Mouse (Mus musculus) thymus, adult 2 months (tissue): ENCODE measurements at regions not wholly inside any gene's neighbourhood (a gene's known extent, or its start where the extent isn't known, plus 50 kb on each side); places are given as distances from the start of the nearest gene placed in this dataset.
A peak's percentile ranks its signal among the peaks of the same experiment; 100 is the strongest.
"Not testable (repeated sequence)": the region's sequence is repeated elsewhere in the genome, so short reads cannot be mapped to it uniquely, and the experiment has no call there.

Source experiments
- DNase-seq: peaks from one replicate; pipeline ENCODE4 v3.0.0; 2021
- H3K27ac ChIP-seq: fragments of 200-500 bp; 2 replicates; pipeline ENCODE4 v1.5.1; 2012; ENCODE audit warnings: low read length, control low read depth; ENCODE audit not compliant: control insufficient read depth, insufficient read depth
- H3K27me3 ChIP-seq: fragments of 200-500 bp; 2 replicates; pipeline ENCODE4 v1.6.1; 2012; ENCODE audit warnings: mild to moderate bottlenecking, low read length, moderate library complexity, mixed read lengths; ENCODE audit not compliant: control insufficient read depth, insufficient read depth
- H3K36me3 ChIP-seq: fragments of 200-500 bp; 2 replicates; pipeline ENCODE4 v1.6.1; 2012; ENCODE audit warnings: mild to moderate bottlenecking, low read length, moderate library complexity; ENCODE audit not compliant: control insufficient read depth, insufficient read depth
- H3K4me1 ChIP-seq: fragments of 200-500 bp; replicated peaks from 2 replicates; pipeline ENCODE4 v1.6.1; 2012; ENCODE audit warnings: low read length; ENCODE audit not compliant: control insufficient read depth, insufficient read depth
- H3K4me3 ChIP-seq: fragments of 200-500 bp; 2 replicates; pipeline ENCODE4 v1.5.1; 2012; ENCODE audit warnings: mild to moderate bottlenecking, low read length, control low read depth, moderate library complexity; ENCODE audit not compliant: control insufficient read depth, insufficient read depth
- CTCF ChIP-seq: fragments of 200-500 bp; IDR thresholded peaks from 2 replicates; pipeline ENCODE4 v1.5.1; 2012; ENCODE audit warnings: mild to moderate bottlenecking, control low read depth, low read length, moderate library complexity, borderline replicate concordance; ENCODE audit not compliant: control insufficient read depth, poor library complexity, insufficient read depth; ENCODE audit errors: extremely low read depth
- POLR2A ChIP-seq: fragments of 200-500 bp; IDR thresholded peaks from 2 replicates; pipeline ENCODE4 v1.6.1; 2012; ENCODE audit warnings: mild to moderate bottlenecking, low read length, control low read depth, moderate library complexity; ENCODE audit not compliant: control insufficient read depth, poor library complexity, insufficient read depth; ENCODE audit errors: extremely low read depth
- WGBS: fragments of 180-500 bp; shearing (Covaris S2); methylation state at CpG from one replicate; pipeline ENCODE4 v1.1.7; 2018; 5-methylcytosine and 5-hydroxymethylcytosine counted together

- peak; percentile 14 for DNase-seq
- WGBS = 45% methylated on average over 9 of the region's 9 CpGs
- no peaks in the 10 kb centered on the region for H3K27me3 ChIP-seq
- no peak for TF ChIP-seq POLR2A
- TF ChIP-seq CTCF = no peak
- no peak overlapping the region for H3K4me3 ChIP-seq
- H3K4me1 ChIP-seq = no peaks in the 10 kb centered on the region
- H3K36me3 ChIP-seq = no peaks in the 10 kb centered on the region
- H3K27ac ChIP-seq = no peak overlapping the region
Measured at GRCm38 (mm10) chr13:52296541-52297276, 234.4 kb downstream of the Diras2 start.

- no peak for DNase-seq
- Histone ChIP-seq H3K27ac (no peak overlapping the region), H3K4me3 (no peak overlapping the region), H3K36me3 (no peaks in the 10 kb centered on the region), H3K4me1 (no peaks in the 10 kb centered on the region), H3K27me3 (no peaks in the 10 kb centered on the region)
- WGBS = 95% methylated on average over 7 of the region's 7 CpGs
- TF ChIP-seq POLR2A (no peak), CTCF (no peak)
Measured at GRCm38 (mm10) chr13:52297277-52297623, 233.8 kb downstream of the Diras2 start.

- Histone ChIP-seq H3K36me3 (no peaks in the 10 kb centered on the region), H3K4me3 (no peak overlapping the region), H3K4me1 (no peaks in the 10 kb centered on the region), H3K27ac (no peak overlapping the region), H3K27me3 (no peaks in the 10 kb centered on the region)
- WGBS = 91% methylated on average over 5 of the region's 5 CpGs
- DNase-seq = no peak
- no peak for TF ChIP-seq CTCF
- TF ChIP-seq POLR2A = no peak
Measured at GRCm38 (mm10) chr13:52298362-52298761, 232.7 kb downstream of the Diras2 start.

GRCm38 (mm10) chr13:52305328-52305727, 225.8 kb downstream of the Diras2 start:
- H3K4me1 ChIP-seq, H3K36me3 ChIP-seq, DNase-seq, H3K4me3 ChIP-seq, H3K27ac ChIP-seq, H3K27me3 ChIP-seq: not testable (repeated sequence)

GRCm38 (mm10) chr13:52306783-52307440, 224.2 kb downstream of the Diras2 start:
- Histone ChIP-seq H3K27me3 (no peaks in the 10 kb centered on the region), H3K4me1 (no peaks in the 10 kb centered on the region), H3K4me3 (no peak overlapping the region), H3K27ac (no peak overlapping the region), H3K36me3 (no peaks in the 10 kb centered on the region)
- WGBS = 21% methylated on average over 9 of the region's 9 CpGs
- TF ChIP-seq POLR2A = no peak
- TF ChIP-seq CTCF = no peak
- DNase-seq = no peak

GRCm38 (mm10) chr13:52310954-52311353, 220.1 kb downstream of the Diras2 start:
- TF ChIP-seq CTCF (no peak), POLR2A (no peak)
- Histone ChIP-seq H3K4me1 (no peaks in the 10 kb centered on the region), H3K27me3 (no peaks in the 10 kb centered on the region), H3K4me3 (no peak overlapping the region), H3K27ac (no peak overlapping the region), H3K36me3 (no peaks in the 10 kb centered on the region)
- DNase-seq = no peak
- WGBS = 91% methylated on average over 2 of the region's 2 CpGs

- WGBS = 98% methylated on average over 2 of the region's 2 CpGs
- no peak for TF ChIP-seq POLR2A
- no peak for TF ChIP-seq CTCF
- no peak overlapping the region for H3K4me3 ChIP-seq
- H3K36me3 ChIP-seq = no peaks in the 10 kb centered on the region
- H3K27me3 ChIP-seq = no peaks in the 10 kb centered on the region
- no peaks in the 10 kb centered on the region for H3K4me1 ChIP-seq
- no peak for DNase-seq
- no peak overlapping the region for H3K27ac ChIP-seq
Measured at GRCm38 (mm10) chr13:52318276-52318675, 212.8 kb downstream of the Diras2 start.
